Mouse (Mus musculus): Measurements from ENCODE around the gene Cmah.

The Cmah gene

DNA sequence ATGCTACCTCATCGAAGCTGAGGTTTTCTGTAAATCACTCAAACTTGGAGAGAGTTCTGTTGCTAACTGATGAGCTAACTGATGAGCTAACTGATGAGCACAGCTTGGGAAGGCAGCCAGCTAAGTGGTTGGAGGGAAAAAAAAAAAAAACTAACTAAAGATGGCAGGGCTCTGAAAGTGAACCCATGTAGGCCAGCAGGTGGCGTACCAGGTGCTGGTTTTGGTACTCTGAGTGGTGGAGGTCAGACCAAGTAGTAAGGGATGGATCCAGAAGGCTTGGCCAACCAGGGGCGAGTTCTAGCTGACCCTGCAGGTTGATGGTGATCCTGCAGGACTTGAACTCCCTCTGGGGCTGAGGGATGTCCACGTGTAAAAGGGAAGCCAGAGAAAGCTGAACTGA is 89.2 kb downstream of the Cmah start:
- ATAC-seq (ENCODE audit: low TSS enrichment) = no peak

DNA sequence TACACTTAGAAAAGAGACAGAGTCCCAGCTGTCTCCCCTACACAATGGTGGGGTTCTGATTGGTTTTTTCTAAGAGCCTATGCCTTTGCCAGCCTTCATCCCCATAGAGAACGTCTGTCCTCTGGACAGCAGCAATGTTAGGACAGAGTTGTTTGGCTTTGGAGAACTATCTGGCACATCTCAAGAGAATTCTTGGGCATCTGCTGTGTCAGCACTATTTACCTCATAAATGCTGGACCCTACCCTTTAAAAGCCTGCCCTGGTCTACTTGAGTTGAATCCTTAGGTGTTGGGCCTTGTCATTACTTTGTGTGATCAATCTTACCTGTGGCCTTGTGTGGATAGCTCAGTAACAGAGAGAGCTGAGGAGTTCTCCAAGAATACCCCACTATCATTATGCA is 90.8 kb downstream of the Cmah start:
- no peak for ATAC-seq (ENCODE audit: low TSS enrichment)

DNA sequence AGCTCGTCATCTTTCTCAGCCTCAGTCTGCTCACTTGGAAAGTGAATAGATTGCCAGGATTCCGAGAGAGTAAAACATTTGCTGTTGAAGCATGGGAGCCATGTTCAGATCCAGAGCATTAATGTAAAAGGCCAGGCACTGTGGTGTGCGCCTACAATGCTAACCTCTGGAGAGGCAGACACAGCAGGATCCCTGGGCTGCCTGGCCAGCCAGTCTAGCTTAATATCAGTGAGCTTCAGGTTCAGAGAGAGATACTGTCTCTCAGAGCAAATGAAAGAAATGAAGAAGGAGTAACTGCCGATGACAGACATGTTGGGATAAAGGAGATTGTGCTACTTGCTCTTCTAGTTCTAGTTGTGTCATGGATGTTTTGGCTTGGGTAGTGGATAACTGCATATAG is 91.6 kb downstream of the Cmah start:
- ATAC-seq (ENCODE audit: low TSS enrichment) = no peak

DNA sequence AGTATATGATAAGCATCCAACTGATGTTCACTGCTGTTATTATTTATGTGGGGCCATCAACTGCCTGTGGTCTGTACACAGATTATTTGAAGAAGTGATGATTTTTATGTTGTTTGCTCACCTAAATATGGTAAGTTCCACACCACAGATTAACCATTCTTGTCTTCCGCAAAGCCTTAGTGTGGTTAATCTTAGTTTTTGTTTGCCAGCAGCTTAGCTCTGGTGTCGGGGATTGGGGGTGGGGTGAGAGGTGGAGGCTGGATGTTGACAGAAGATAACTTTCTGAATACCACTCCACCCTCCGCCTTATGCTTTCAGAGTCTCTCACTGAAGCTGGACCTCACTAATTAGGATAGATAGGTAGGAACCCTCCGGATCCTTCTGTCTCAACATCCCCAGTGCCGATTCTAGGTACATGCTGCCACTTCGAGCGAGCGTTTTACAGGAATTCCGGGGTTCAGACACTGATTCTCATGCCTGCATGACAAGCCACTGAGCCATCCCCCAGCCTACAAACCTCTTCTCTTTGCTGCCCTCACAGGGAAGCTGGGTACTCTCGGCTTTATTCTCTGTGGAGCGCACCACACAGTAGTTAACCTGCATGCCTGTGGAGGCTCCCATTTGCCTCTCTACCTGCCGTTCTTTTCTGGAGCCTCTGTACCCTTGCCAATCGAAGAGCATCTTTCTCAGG is 92.5 kb downstream of the Cmah start:
- no peak for ATAC-seq (ENCODE audit: low TSS enrichment)

DNA sequence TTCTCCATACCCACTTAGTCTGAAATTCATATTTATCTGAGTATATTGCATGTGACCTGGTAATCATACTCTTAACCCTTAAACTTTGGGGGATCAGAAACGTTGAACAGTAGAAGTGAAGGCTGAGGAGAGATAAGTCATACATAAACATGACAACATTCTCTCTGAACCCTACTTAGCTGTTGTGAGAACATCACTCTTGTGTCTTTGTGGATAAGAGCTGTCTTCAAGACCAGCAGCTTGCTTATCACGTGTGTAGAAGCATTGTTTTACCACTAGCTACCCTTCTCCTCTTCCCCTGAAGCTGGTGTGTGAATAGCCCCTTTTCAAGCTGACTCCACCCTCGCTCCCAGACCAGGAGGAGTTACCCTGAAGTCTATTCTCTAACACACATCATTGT is 94.8 kb downstream of the Cmah start:
- no peak for ATAC-seq (ENCODE audit: low TSS enrichment)

DNA sequence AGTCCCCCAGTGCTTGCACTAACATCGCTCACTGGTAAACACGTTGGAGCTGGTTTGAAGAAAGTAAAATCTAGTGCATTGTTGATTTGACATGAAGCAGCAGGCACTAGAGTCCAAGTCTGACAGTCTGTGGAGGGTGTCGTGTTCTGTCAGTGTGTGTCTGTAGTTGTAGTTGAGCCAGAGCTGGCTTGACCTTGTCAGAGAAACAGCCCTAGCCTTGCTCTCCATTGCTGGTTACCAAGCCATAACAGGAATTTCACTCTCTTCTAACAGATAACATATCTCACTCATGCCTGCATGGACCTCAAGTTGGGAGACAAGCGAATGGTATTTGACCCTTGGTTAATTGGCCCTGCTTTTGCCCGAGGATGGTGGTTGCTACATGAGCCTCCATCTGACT is 103.0 kb downstream of the Cmah start:
- no peak for ATAC-seq (ENCODE audit: low TSS enrichment)

DNA sequence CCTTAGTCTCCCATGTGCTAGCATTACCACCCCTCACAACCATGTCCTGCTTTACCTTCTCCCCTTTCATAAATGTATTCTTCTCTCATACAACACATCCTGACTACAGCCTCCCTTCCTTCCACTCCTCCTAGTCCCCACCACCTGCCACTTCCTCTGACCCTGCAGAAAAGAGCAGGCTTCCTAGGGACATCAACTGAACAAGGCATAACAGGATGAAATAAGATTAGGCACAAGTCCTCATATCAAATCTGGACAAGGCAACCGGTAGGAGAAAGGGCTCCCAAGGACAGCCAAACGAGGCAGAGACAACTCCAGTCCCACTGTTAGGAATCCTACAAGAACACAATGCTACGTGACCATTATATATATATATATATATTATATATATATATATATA is 104.4 kb downstream of the Cmah start:
- ATAC-seq (ENCODE audit: low TSS enrichment) = no peak

DNA sequence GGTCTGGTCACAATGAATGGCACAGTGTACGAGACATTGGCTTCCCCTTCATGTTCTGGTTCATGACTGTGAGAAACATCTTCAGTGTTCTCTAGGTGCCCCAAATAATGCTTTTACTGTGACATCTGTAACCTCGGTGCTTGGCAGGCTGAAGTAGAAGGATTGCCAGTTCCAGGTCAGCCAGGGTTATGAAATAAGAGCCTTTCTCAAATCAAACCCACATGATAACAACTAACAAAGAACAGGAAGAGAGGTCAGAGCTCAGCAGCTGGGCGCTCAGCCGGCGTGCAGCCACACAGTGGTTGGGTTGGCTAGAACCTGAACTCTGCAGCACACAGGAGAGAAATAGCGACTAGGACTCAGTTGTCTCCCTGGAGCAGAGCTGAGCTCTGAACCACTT is 115.1 kb downstream of the Cmah start:
- no peak for ATAC-seq (ENCODE audit: low TSS enrichment)

DNA sequence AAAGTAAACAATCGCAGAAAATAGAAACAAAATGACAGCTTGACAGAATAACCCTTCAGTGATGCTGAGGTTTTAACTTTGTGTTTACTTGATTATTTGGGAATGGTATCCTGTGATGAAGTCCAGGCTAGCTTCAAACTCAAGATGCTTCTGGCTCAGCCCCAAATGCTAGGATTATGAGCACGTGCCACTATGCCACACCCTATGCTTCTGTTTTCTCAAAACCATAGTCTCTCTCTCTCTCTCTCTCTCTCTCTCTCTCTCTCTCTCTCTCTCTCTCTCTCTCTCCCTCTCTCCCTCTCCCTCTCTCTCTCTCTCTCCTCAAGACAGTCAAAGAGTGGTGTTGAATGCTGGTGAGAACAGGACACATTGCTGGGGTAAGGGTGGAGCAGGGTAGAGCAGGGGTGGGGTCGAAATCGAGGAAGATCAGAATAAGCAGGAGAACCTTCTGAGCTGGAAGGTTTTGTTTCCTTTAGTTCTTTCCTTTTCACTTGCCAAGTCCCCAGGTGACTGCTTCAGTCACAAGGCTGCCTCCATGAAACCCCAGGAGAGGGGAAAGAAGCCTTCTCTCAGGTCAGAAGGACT is 116.7 kb downstream of the Cmah start:
- no peak for ATAC-seq (ENCODE audit: low TSS enrichment)

DNA sequence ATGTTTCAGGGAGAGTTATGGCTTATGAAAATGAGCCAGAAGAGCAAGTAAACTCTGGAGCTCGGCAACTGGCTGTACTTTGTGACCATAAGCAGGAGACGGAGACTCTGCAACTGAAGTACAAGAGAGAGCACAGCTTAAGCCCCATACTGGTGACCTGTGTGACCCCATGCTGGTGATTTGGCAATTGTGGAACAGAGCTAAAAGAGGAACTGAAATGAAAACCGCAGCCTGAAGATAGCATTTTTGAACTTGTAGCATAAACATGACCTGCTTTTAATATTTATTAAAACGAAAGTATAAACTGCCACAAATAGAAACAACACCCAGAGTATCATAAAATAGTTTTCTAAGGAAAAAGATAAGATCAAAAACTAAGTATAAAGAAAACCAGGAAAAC is 117.5 kb downstream of the Cmah start:
- ATAC-seq (ENCODE audit: low TSS enrichment) = no peak

DNA sequence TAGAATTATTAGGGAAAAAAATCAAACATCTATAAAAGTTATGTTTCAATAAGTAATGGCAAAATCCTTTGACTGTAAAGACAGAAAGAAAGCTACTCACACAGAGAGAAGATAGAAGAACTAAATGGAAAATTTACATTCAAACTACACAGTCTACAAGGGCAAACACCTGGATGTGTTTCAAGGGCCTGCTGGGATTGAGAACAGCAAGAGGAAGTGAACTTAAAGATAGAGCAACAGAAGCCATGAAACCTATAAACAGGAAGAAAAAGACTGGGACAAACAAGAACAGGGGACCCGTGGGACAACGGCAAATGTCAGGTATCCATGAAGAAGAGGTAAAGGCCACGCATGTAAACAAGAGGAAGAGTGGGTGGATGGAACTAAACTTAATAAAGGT is 118.0 kb downstream of the Cmah start:
- no peak for ATAC-seq (ENCODE audit: low TSS enrichment)

DNA sequence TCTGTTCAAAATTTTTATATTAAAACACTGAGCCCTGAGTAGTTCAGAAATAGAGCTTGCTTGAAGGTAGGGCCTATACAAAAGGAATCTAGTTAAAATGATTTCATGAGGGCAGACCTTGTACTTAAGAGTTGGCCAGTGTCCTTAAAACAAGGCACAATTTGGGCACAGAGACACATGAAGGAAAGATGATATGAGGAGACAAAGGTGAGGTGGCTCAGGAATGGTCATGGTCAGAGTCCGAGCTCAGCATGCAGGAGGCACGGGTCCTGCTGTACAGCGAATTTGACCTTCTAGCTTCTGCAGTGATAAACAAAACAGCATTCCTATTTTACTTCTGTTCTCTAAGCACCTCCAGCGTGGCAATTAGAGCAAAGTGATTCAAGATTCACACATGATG is 118.9 kb downstream of the Cmah start:
- ATAC-seq (ENCODE audit: low TSS enrichment) = no peak

DNA sequence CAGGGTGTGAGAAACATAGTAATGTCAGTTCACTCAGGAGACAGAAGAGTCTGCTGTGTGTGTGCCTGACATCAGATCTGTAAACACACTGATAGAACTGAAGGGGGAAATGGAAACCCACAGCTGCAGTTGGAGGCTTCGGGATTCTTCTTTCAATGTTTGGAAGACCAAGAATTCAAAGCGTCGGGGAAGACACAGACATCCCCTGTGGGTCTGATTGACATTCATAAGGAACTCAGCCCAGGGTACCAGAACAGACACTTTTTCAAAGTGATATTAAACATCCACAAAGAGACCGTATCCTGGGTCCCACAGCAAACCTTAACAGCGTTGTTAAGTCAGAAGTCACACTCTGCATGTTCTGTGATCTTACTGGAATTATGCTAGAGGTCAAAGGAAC is 119.8 kb downstream of the Cmah start:
- ATAC-seq (ENCODE audit: low TSS enrichment) = no peak

DNA sequence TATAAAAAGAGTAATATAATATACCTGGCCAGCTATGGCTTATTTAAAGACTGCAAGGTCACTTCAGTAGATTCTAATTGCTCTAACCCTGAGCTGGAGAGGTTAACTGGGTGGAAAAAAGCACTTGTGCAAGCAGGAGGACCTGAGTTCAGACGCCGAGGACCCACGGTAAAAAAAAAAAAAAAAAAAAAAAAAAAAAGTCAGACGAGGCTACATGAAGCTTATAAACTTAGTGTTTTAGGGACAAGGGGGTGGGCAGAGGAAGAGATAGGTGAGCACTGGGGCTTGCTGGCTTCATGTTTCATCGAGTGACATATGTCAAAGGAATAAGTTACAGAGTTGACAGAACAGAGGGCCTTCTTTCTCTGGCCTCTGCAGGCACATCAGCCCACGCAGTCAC is 121.4 kb downstream of the Cmah start:
- no peak for ATAC-seq (ENCODE audit: low TSS enrichment)

DNA sequence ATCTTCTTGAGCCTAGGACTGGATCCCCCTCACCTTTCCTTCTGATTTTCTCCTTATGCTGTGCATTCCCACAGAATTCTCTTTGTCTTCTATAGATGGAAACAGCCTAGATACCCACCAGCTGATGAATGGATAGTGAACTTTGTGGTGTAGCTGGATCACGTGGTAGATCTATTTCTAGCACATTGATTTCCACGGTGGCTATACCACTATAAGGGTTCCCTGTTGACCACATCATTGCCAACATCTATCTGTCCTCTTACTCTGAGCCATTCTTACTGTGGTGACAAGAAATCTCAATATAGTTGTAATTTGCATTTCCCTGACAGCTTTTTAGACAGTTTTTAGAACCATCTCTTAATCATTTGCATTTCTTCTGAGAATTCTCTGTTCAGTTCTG is 124.3 kb downstream of the Cmah start:
- peak; percentile 79 for ATAC-seq (ENCODE audit: low TSS enrichment)

DNA sequence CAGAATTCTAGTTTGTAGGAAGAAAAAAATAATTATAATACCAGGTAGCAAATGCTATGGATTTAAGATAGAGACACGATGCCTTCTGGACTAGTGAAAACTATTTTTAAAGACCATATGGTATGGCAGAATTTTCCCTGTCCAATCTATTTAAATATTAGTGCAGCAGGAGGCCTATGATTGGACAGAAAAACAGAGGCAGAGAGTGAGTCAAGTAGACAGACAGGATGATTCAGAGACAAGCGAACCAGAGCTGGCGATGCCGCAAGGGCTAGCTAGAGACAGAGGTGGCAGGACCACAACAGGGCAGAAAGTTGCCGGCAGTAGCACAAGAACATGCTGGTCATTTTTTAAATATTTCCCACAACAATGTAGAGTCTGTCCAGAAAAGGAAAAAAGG is 126.5 kb downstream of the Cmah start:
- ATAC-seq (ENCODE audit: low TSS enrichment) = peak; percentile 82

DNA sequence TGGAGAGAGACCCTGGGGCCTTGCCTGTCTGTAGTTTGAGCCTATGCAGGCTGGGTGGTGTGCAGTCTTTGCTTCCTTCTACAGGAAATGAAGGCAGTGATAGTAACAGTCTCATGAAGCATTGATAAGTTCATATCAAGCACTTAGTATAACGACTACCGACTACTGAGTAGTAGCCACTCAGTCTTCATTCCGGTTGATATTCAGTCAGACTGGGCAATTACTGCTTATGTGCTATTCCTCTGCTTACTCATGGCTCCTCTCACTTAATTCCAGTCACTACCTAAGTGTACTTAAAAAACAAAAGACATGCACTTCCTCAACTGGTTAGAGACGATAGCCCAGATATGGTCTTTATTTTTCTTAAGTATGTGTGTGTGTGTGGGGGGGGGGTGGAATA is 129.2 kb downstream of the Cmah start:
- ATAC-seq (ENCODE audit: low TSS enrichment) = no peak

DNA sequence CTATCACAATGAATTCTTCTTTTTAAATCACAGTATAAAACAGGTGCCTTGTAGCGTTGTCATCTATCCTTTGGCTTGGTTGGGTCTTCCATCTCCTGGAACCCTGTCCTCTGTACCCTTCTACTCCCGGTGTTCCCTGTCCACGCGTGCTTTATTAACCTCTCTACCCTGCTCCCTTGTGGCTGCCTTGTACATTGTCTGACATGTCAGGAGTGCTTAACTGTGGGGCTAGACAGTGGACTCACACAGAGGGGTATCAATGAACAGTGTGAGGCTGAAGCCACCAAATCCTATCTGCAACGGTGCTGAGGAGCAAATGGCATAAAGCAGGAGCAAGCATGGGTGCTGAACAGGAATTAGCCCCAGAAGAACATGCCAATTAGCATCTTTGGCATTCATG is 133.3 kb downstream of the Cmah start:
- no peak for ATAC-seq (ENCODE audit: low TSS enrichment)

DNA sequence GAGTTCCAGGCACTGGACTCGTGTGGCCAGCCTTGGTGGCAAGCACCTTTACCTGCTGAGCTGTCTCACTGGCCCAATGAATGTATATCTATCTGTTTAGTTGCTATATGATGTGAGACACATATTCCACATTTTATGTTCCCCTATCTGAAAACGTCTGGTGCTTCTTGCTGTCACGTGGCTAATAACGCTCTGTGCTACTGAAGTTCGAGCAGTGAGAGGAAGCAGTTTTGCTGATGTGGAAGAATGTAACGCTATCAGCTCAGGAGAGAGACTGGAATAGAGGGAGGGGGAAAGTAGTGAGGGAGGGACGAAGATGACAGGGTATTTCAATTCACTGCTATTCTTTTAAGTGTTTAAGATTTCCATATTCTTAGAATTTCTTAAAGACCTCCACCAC is 136.6 kb downstream of the Cmah start:
- ATAC-seq (ENCODE audit: low TSS enrichment) = no peak

DNA sequence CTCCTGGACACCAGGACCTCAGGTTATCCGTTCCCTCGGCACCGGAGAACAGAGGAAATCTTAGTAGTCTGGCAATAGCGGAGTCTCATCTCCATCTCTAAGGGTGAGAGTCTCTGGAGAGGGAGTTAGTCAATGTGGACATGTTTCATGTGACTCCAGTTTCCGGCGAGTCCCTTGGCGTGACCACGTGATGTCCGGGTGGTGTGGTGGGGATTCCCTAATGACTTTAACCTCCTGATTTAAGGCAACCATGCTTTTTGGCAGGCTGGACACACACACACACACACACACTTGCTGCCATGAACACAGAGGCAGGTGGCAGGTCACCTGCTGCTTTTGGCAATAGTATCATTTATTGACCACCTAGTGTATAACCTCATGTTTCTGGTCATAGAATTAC is 138.8 kb downstream of the Cmah start:
- no peak for ATAC-seq (ENCODE audit: low TSS enrichment)

DNA sequence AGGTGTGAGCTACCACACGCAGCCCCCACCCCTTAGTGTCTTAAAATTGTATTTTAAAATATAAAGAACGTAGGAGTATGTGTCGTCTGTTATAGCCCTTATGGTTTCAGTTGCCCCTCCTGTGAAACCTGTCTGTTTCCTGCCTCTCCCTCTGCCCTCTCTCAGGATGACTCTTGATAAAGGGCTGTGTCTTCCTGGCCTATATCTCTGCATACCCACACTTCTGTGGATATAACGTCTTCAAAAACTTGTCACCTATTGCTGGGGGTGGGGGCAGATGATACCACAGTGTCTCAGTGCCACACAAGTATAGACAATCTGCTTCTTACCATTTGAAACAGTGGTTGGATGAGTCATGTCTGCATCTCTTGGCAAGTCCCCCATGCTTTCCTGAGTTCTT is 140.6 kb downstream of the Cmah start:
- 0 out of 2 replicates have a peak, but pooled peaks have one; percentile 20 for ATAC-seq (ENCODE audit: low TSS enrichment)

DNA sequence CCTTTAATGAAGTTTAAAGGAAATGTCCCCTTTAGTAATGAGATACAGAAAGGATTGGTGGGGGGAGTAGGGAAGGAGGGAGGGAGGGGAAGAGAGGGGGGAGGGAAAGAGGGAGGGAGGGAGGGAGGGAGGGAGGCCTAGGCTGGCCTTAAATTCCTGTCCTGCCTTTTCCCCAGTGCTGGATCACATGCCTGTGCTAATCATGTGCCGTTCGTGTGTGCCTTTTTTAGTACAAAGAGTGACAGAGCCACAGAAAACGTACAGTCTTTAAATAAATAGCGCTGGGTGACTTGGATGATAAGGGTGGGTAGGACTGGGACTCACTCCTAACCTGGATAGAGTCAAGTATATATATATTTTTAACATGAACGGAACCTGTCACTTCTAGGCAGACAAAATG is 150.4 kb downstream of the Cmah start:
- no peak for ATAC-seq (ENCODE audit: low TSS enrichment)

DNA sequence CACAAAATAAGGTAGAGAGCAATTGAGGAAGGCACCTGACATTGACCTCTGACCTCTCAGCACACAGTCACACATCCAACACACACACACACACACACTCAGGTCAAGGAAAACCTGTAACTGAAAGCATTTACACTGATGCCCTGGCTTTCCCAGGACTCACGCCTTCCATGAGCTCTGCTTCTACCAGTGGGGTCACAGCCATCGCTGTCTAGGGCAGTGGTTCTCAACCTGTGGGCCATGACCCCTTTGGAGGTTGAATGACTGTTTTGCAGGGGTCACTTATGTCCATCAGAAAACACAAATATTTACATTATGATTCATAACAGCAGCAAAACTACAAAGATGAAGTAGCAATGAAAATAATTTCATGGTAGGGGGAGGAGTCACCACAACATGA is 152.3 kb downstream of the Cmah start:
- ATAC-seq (ENCODE audit: low TSS enrichment) = no peak

DNA sequence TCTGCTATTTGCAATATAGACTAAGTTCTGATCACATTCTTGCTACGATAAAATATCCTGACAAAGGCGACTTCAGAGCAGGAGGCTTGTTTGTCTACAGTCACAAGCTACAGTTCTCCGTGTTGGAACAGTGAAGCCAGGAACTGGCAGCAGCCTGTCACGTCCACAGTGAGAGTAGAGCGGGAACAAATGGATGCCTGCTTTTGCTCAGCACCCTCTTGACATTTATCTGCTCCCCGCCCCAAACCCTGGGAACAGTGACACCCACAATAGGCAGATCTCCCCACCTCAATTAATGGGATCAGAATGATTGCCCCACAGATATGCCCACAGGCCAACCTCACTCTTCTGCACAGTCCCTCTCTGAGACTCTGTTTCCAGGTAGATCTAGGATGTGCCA is 153.6 kb downstream of the Cmah start:
- ATAC-seq (ENCODE audit: low TSS enrichment) = no peak
